Mouse (Mus musculus) heart, postnatal 0 days (tissue): ENCODE results near the gene Ado.

ENCODE experiments used
- CTCF ChIP-seq: IDR thresholded peaks from 2 replicates; pipeline ENCODE4 v1.5.1; 2016; ENCODE audit warnings: antibody characterized with exemption, control low read depth, low read depth
- EP300 ChIP-seq: IDR thresholded peaks from 2 replicates; pipeline ENCODE4 v1.6.1; 2016; ENCODE audit warnings: antibody characterized with exemption, low read depth

DNA sequence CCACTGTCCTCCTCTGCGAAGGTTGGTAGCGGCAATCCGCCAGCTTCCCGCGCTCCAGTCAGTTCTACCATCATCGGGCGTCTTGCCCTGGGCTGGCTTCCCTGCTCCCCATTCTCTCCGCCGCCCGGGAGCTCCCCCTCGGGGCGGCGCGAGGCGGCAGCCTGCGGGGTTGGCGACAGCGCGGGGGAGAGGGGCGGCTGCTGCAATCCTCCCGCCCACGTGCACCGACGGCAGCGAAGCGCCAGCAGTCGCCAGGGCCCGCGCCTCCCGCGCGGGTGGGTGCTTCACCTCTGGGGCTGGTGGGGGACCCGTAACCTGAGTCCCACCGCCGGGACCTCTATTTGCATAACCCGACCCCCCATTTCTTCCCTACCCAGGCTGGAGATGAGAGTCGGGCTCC is 13.5 kb downstream of the Ado start, which contains the start of gene Egr2:
- TF ChIP-seq EP300 (no peak), CTCF (no peak)
